Mouse (Mus musculus): ENCODE measurements around the gene Abr.
A peak's percentile ranks its signal among the peaks of the same experiment; 100 is the strongest.

Abr gene

DNA sequence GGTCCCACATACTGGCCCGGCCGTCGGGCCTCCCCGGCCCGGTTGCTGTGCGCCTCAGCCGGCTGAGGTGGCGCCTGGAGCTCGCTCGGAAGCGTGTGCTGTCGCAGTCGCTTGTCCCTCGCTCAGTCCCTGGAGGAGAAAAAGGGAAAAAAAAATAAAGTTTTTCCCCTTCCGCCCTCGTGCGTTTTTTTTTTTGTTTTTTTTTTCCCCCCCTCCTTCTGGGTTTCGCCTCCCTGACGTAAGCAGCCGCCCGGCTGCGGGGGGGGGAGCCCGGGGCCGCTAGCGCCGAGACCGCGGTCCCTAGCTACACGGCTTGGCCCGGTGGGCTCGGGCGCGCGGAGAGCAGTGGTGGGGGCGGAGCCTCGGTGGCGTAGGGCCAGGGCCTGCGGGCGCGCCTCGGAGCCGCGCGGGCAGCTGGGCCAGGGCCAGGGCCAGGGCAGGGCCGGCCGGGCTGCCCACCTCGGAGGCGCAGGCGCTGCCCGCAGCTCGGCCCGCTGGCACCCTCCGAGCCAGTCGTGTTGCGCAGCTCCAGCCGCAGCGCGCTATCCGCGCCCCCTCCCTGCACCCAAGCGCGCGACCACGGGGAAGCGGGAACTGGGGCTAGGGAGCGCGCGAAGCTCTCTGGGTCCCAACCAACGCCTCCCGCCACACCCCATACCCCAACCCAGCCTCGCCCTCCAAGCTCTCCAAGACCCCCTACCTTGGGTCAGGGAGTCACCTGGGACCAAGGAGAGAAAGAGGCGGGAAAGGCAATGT, 1.3 kb upstream of the Abr start:
- peak; percentile 83 for DNase-seq (ENCODE audit: low spot score)

DNA sequence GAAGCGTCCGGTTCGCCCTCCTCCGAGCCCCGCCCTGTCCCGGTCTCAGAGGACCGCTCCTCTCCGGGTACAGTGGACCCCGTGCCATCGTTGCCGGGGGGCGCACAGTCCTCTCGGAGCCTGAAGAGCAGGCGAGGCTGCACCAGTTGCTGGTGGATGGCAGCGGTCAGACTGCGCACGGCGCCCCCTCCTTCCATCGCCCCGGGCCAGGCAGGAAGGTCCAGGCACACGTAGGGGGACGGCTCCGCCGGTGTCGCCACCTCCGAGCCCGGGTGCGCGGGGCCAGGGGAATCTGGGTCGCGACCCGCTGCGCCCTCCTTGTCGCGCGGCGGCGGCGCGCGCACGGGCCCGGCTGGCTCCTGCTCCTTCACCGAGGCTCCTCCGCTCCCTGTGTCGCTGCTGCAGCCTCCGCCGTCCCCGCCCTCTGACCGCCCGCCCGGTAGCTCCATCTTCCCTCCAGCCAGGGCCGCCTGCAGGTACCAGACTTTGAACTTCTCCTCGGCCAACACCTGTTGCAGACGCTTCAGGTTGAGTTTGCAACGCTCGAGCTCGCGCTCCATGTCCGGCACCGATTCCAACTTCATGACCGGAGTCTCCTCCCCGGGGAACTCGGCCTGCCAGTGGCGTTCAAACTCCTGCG, 572 bp upstream of the Abr start:
- peak; percentile 47 for DNase-seq (ENCODE audit: low spot score)

DNA sequence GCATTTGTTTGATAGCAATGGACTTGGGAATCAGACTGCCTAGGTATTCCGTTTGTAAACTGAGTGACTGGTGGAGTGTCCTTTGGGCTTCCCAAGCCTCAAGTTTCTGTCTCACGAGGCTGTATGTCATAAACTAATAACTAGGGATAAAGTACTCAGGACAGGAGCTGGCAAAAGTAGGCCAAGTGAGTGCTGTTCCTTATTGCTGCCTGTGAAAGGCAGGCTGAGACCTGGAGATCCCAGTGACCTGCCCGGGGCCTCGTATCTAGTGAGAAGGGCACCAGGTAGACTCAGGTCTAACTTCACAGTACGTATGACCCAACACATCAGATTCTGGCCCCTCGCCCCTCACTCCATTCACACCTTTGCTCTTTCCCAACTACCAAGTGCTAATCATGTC, 4.0 kb downstream of the Abr start:
- no peak for DNase-seq (ENCODE audit: low spot score)

DNA sequence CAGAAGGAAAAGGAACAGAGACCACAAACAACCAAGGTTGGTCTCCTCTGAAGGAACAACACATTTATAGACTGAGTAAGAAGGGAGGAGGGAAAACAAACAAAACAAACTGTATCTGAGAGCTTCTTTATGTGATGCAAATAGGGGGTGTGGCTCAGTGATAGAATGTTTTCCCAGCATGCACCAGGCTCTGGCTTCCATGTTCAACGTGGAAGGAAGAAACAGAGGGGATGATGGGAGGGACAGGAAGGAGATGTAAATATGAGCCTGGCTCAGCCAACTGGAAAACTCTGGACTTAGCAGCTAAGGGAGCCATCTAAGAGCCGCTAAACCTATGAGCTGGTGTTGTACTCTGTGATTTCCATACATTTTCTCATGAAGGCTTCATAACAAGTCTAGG, 7.9 kb downstream of the Abr start:
- no peak for DNase-seq (ENCODE audit: low spot score)

DNA sequence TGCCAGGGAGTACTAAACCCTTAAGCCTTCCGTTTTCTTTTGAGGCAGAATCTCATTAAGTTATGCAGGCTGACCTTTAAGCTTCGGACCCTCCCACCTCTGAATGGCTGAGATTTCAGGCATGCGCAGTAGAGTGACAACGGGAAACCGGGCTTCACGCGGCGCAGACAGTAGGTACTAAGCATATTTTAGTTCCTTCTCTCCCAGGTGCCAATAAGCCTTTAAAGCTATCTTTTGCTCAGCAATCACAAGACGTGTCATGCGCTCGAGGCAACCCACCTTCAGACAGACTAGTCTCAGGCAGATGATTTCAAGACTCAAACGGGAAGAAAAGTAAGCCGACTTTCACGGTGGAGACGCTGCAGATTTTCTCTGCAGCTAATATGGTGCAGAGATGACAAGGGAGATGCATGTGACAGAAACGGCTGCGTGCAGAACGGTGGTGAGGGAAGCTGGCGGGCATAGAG, 9.4 kb downstream of the Abr start:
- peak; percentile 43 for DNase-seq (ENCODE audit: low spot score)

DNA sequence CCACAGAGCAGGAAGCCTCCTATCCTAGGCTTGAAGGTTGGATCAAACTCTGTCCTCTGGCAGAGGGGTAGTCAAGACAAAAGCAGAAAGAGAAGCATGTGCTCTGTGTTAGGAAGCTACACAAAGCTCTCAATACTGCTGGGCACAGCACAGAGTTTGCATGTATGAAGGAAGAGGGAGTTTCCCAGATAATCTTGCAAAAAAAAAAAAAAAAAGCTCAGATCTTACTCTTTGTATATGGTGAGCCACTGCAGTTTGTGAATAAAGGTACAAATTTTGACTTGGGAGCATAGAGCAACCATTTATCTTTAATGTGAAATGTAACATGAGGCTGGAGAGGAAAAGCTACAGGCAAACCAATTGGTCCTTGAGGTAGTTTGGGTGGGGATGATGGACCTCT, 11.2 kb downstream of the Abr start:
- no peak for DNase-seq (ENCODE audit: low spot score)

DNA sequence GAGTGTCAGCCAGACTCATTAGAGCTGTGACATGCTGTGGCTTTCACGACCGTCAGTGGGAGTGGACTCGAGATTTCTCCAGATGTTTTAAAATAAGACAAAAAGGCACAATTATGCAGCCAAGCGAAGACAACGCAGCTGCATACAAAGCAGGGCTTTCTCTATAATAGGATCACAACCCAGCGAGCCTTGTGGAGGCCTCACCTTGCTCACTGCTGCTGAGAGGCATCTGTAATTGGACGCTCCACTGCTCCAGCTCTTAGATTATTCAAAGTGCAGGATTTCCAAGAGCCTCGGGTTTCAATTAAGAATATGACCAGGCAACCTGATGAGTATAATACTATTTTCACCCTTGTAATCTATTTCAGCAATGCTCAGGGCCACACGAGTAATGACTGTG, 15.6 kb downstream of the Abr start:
- DNase-seq (ENCODE audit: low spot score) = no peak

GRCm38 (mm10) chr11:76599219-76599618, 22.9 kb downstream of the Abr start:
- DNase-seq (ENCODE audit: low spot score) = no peak

- no peak for DNase-seq (ENCODE audit: low spot score)
Observed at GRCm38 (mm10) chr11:76598757-76599156, 23.4 kb downstream of the Abr start.

DNA sequence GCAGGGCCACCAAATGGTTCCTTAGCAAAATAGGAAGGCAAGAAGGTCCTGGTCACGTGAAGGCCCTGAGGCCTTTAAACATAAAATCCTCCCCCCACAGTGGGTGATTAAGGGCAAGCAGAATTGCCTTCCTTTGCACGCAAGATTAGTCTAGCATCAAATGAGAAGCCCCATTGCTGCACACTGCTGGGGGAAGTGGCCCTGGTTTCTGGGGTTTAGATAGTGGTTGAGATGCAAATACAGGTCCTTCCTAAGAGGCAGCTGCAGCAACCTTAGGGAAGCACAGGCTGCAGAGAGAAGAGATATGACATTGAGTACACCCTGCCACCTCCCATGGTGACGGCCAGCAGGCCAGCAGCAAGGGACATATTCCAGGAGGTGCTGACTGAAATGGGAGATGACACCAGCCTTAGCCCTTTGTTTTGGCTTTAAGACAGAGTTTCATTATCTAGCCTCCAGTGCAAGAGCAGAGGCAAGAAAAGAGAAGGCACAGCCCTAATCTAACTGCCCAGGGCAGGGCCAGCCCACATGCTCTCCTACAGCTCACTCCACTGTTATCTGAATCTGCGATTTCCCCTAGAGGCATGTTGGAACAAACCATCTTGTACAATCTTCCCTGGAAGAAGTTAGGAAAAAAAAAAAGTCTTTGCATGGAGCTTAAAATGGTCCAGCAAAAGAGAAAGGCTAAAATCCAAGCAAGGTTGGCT, 28.3 kb downstream of the Abr start:
- DNase-seq (ENCODE audit: low spot score) = no peak

DNA sequence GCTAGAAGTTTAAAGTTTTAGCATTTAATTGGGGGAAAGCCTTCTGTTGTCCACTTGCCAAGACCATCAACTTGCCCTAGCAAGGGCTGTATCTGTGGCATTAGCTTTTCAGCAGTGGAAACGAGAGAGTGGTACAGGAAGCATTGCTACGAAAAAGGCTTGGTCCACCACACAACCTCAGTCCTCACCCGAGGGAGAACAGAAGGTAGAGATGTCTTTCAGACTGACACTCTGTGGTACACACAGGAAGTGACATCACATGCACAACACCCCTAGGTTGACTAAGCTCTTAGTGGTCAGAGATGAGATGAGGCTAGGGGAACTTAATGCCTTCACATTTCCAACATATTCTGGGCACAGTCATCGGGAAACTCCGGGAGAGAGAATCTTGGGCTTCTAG, 32.4 kb downstream of the Abr start:
- DNase-seq (ENCODE audit: low spot score) = no peak

DNA sequence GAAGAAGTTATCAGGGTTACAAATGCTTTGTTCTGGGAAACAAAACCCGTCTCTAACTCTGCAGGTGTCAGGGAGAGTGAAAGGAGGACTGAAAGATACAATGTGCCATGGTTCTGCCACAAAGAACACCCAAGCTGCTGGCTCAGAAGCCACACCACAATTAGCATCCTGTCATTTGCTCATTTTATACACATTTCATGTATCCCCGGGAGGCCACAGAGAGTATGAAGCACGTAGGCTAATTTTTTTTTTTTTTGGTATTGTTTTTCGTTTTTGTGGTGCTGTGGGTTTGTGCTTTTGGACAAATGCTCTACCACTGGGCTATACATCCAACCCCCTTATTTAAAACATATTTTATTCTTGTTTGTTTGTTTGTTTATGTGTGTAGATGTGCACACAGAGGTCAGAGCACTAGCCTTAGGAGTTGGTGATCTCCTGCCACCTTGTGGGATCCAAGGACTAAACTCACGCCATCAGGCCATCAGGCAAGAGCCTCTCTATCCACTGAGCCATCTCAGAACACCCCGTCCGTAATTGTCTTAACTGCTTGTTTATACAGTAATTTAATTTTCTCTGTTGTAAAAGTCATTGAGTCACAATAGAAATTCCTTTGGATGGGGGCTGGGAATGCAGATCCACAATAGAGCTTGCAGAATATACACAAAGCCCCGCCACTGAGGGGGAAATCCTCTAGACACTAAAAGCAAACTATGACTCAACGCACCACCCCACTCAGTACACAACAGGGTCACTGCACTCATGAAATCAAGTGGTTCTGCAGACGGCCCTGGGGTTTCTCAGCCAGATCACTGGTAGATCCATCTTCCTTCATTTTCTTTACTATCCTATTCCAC, 33.3 kb downstream of the Abr start:
- DNase-seq (ENCODE audit: low spot score) = no peak

- DNase-seq (ENCODE audit: low spot score) = no peak
Observed at GRCm38 (mm10) chr11:76588032-76588431, 34.1 kb downstream of the Abr start.

- no peak for DNase-seq (ENCODE audit: low spot score)
Observed at GRCm38 (mm10) chr11:76587333-76587732, 34.8 kb downstream of the Abr start.

GRCm38 (mm10) chr11:76586119-76586518, 36.0 kb downstream of the Abr start:
- no peak for DNase-seq (ENCODE audit: low spot score)

GRCm38 (mm10) chr11:76577588-76578257, 44.4 kb downstream of the Abr start:
- peak; percentile 89 for DNase-seq (ENCODE audit: low spot score)

DNA sequence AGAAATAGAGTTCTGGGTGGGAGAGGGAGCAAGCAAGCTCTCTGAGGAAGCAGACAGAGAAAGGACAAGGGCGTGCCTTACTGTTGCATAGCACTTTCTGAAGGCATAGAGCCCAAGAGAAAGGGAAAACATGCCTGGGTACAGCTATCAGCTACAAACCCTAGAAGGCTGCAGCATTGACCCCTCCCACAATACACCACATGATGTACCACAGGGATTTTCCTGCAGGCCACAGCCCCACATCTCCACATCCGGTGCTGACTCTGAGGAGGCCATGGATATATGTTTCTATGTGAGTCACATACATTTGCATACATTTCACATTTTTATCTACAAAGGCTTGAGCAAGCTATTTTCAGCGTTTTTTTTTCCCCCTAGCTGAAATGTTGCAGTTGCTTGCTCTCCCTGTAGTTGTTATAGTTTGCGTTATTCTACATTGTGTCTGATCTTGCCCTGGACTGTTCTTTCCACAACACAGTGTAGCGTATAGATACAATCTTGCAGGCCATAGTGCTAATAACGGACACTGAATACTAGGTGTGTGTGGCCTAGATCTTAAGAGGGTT, 49.2 kb downstream of the Abr start:
- DNase-seq (ENCODE audit: low spot score) = no peak

DNA sequence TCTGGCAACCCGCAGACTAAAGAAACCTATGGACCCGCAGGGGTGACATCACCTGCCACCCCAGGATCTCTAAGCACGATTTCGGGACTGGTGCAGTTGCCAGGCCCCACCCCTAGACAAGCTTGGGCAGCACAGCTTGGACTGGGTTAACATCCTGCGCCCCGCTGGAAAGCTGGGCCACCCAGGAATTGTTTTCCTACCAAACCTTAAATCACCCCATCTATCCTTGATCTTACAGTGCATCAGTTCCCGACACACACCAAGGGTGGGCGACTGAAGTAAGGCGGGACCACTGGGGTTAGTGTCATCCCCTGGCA, 50.5 kb downstream of the Abr start:
- DNase-seq (ENCODE audit: low spot score) = no peak

GRCm38 (mm10) chr11:76570741-76571612, 51.1 kb downstream of the Abr start:
- DNase-seq (ENCODE audit: low spot score) = peak; percentile 43

- DNase-seq (ENCODE audit: low spot score) = no peak
Observed at GRCm38 (mm10) chr11:76570201-76570731, 51.8 kb downstream of the Abr start.
